Mouse (Mus musculus) lung, embryonic 16.5 days (tissue): ENCODE measurements at regions not wholly inside any gene's neighbourhood (a gene's known extent, or its start where the extent isn't known, plus 50 kb on each side); places are given as distances from the start of the nearest gene placed in this dataset.
A peak's percentile ranks its signal among the peaks of the same experiment; 100 is the strongest.

Experiments
- ATAC-seq: fragments of 200-750 bp; cut with Nextera tagmentation; 2 replicates; pipeline ENCODE4 v1.8.0; 2017; ENCODE audit warnings: low read depth, mild to moderate bottlenecking, moderate library complexity
- H3K27ac ChIP-seq: fragments of 300-500 bp; sonication (generic); 2 replicates; pipeline ENCODE4 v1.5.1; 2014; ENCODE audit warnings: mild to moderate bottlenecking, control low read depth, low read length
- H3K27me3 ChIP-seq: fragments of 300-500 bp; sonication (generic); 2 replicates; pipeline ENCODE4 v1.6.1; 2014; ENCODE audit warnings: low read depth, low read length, mixed read lengths; ENCODE audit not compliant: control insufficient read depth, insufficient read depth
- H3K36me3 ChIP-seq: fragments of 300-500 bp; sonication (generic); 2 replicates; pipeline ENCODE4 v1.6.1; 2014; ENCODE audit warnings: low read length; ENCODE audit not compliant: control insufficient read depth, insufficient read depth
- H3K4me1 ChIP-seq: fragments of 300-500 bp; sonication (generic); replicated peaks from 2 replicates; pipeline ENCODE4 v1.6.1; 2014; ENCODE audit warnings: low read length, mixed read lengths; ENCODE audit not compliant: control insufficient read depth, insufficient read depth
- H3K4me2 ChIP-seq: fragments of 300-500 bp; sonication (generic); 2 replicates; pipeline ENCODE4 v1.6.1; 2014; ENCODE audit warnings: low read depth, low read length, control low read depth
- H3K4me3 ChIP-seq: fragments of 300-500 bp; sonication (generic); 2 replicates; pipeline ENCODE4 v1.5.1; 2014; ENCODE audit warnings: mild to moderate bottlenecking, low read length, control low read depth
- H3K9ac ChIP-seq: fragments of 300-500 bp; sonication (generic); 2 replicates; pipeline ENCODE4 v1.6.1; 2014; ENCODE audit warnings: low read length, control low read depth
- H3K9me3 ChIP-seq: fragments of 300-500 bp; sonication (generic); 2 replicates; pipeline ENCODE4 v1.6.1; 2016; ENCODE audit warnings: low read length; ENCODE audit not compliant: control insufficient read depth
- WGBS: fragments of 180-500 bp; shearing (Covaris S2); extraction: QIAGEN DNeasy Blood & Tissue Kit; methylation state at CpG from one replicate; pipeline ENCODE4 v1.1.7; 2014; 5-methylcytosine and 5-hydroxymethylcytosine counted together

- no peak overlapping the region for H3K9ac ChIP-seq
- no peak overlapping the region for H3K4me3 ChIP-seq
- H3K27ac ChIP-seq: no peak overlapping the region
- H3K9me3 ChIP-seq: no peaks in the 10 kb centered on the region; the same call in 1 of the 2 replicates
- no peak for ATAC-seq
- H3K4me1 ChIP-seq: peaks cover 5% of the 10 kb centered on the region
- WGBS: 77% methylated on average over 4 of the region's 4 CpGs
- no peak overlapping the region for H3K4me2 ChIP-seq
- H3K36me3 ChIP-seq: no peaks in the 10 kb centered on the region
- H3K27me3 ChIP-seq: no peaks in the 10 kb centered on the region
Measured at GRCm38 (mm10) chr11:34939002-34939401, 105.6 kb upstream of the Spdl1 start.

- H3K4me2 ChIP-seq: no peak overlapping the region
- ATAC-seq: no peak
Measured at GRCm38 (mm10) chr11:34932191-34932590, 98.8 kb upstream of the Spdl1 start.

GRCm38 (mm10) chr11:34917175-34917574 is 83.7 kb upstream of the Spdl1 start:
- H3K9ac ChIP-seq: no peak overlapping the region
- 0 out of 2 replicates have a peak, but pooled peaks cover 2% of the 10 kb centered on the region for H3K4me1 ChIP-seq
- no peak overlapping the region for H3K4me3 ChIP-seq
- no peak overlapping the region for H3K27ac ChIP-seq
- no peaks in the 10 kb centered on the region for H3K9me3 ChIP-seq
- no peaks in the 10 kb centered on the region for H3K27me3 ChIP-seq
- 52% methylated on average over 1 of the region's 1 CpGs for WGBS
- no peaks in the 10 kb centered on the region for H3K36me3 ChIP-seq
- H3K4me2 ChIP-seq: no peak overlapping the region
- ATAC-seq: no peak

More at GRCm38 (mm10) chr11:34932191-34932590, 98.8 kb upstream of the Spdl1 start:
- H3K4me3 ChIP-seq: no peak overlapping the region
- H3K36me3 ChIP-seq: no peaks in the 10 kb centered on the region
- no peaks in the 10 kb centered on the region for H3K4me1 ChIP-seq
- H3K9ac ChIP-seq: no peak overlapping the region
- H3K27me3 ChIP-seq: no peaks in the 10 kb centered on the region
- H3K27ac ChIP-seq: no peak overlapping the region
- no peaks in the 10 kb centered on the region for H3K9me3 ChIP-seq

- Histone ChIP-seq H3K4me3 (no peak overlapping the region), H3K9ac (no peak overlapping the region), H3K36me3 (no peaks in the 10 kb centered on the region), H3K4me2 (no peak overlapping the region), H3K27me3 (no peaks in the 10 kb centered on the region), H3K27ac (no peak overlapping the region), H3K9me3 (no peaks in the 10 kb centered on the region), H3K4me1 (peaks cover 4% of the 10 kb centered on the region)
- ATAC-seq: peak; percentile 81
- 32% methylated on average over 5 of the region's 5 CpGs for WGBS
Measured at GRCm38 (mm10) chr11:34909841-34910240, 76.4 kb upstream of the Spdl1 start.

- Histone ChIP-seq H3K9me3 (no peaks in the 10 kb centered on the region), H3K27ac (no peak overlapping the region), H3K9ac (no peak overlapping the region), H3K36me3 (no peaks in the 10 kb centered on the region), H3K27me3 (no peaks in the 10 kb centered on the region), H3K4me3 (no peak overlapping the region), H3K4me1 (no peaks in the 10 kb centered on the region; the same call in 1 of the 2 replicates), H3K4me2 (no peak overlapping the region)
- no peak for ATAC-seq
- 29% methylated on average over 4 of the region's 4 CpGs for WGBS
Measured at GRCm38 (mm10) chr11:34904271-34904670, 70.8 kb upstream of the Spdl1 start.

GRCm38 (mm10) chr11:34899400-34899799 is 66.0 kb upstream of the Spdl1 start:
- Histone ChIP-seq H3K36me3 (no peaks in the 10 kb centered on the region), H3K27ac (no peak overlapping the region), H3K4me1 (no peaks in the 10 kb centered on the region), H3K9ac (no peak overlapping the region), H3K27me3 (no peaks in the 10 kb centered on the region), H3K4me2 (no peak overlapping the region), H3K9me3 (no peaks in the 10 kb centered on the region), H3K4me3 (no peak overlapping the region)
- 50% methylated on average over 3 of the region's 3 CpGs for WGBS
- ATAC-seq: no peak

GRCm38 (mm10) chr11:34895624-34896023 is 62.2 kb upstream of the Spdl1 start:
- peak overlapping the region; percentile 12; the same call in 1 of the 2 replicates for H3K4me2 ChIP-seq
- peak; percentile 52; the same call in 1 of the 2 replicates for ATAC-seq
- no peak overlapping the region for H3K9ac ChIP-seq
- no peaks in the 10 kb centered on the region for H3K36me3 ChIP-seq
- H3K27me3 ChIP-seq: no peaks in the 10 kb centered on the region
- H3K27ac ChIP-seq: no peak overlapping the region
- H3K4me1 ChIP-seq: no peaks in the 10 kb centered on the region
- 39% methylated on average over 7 of the region's 7 CpGs for WGBS
- H3K9me3 ChIP-seq: no peaks in the 10 kb centered on the region
- H3K4me3 ChIP-seq: no peak overlapping the region

- Histone ChIP-seq H3K36me3 (no peaks in the 10 kb centered on the region), H3K9ac (no peak overlapping the region), H3K4me3 (no peak overlapping the region), H3K9me3 (no peaks in the 10 kb centered on the region), H3K4me1 (no peaks in the 10 kb centered on the region), H3K27ac (no peak overlapping the region), H3K27me3 (no peaks in the 10 kb centered on the region), H3K4me2 (no peak overlapping the region)
- 81% methylated on average over 7 of the region's 7 CpGs for WGBS
- ATAC-seq: no peak
Measured at GRCm38 (mm10) chr11:34888374-34889136, 55.1 kb upstream of the Spdl1 start.

- Histone ChIP-seq H3K36me3 (no peaks in the 10 kb centered on the region), H3K27me3 (no peaks in the 10 kb centered on the region), H3K4me1 (no peaks in the 10 kb centered on the region), H3K9ac (no peak overlapping the region), H3K9me3 (no peaks in the 10 kb centered on the region), H3K4me3 (no peak overlapping the region), H3K4me2 (no peak overlapping the region), H3K27ac (no peak overlapping the region)
- WGBS: 81% methylated on average over 3 of the region's 3 CpGs
- no peak for ATAC-seq
Measured at GRCm38 (mm10) chr11:34887587-34887986, 54.1 kb upstream of the Spdl1 start.
